Mouse (Mus musculus): ENCODE measurements at regions not wholly inside any gene's neighbourhood (a gene's known extent, or its start where the extent isn't known, plus 50 kb on each side); places are given as distances from the start of the nearest gene placed in this dataset.
"Not testable (repeated sequence)": the region's sequence is repeated elsewhere in the genome, so short reads cannot be mapped to it uniquely, and the experiment has no call there.

DNA sequence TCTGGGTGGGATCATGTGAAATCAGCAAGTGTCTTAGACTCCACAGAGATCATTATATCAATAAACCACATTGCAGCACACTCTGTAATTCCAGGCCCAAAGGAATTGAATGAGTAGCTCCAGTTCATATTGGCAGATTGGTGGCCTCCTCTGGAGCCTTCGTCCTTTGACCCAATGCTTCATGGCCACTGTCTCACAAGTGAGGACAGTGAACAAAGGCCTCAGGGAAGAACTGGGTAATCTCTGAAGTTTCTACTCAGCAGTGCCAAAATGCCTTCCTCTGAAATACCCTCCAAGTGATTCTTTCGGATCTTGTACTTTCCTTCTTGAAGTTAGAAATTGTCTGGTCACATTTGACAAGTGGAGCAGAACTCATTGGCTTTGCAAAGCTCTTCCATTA is 135.8 kb upstream of the Fam84a start:
- Histone ChIP-seq H3K4me2 (no peak overlapping the region), H3K27ac (no peak overlapping the region), H3K4me3 (no peak overlapping the region), H3K36me3 (replicated peaks) (no peaks in the 10 kb centered on the region), H3K4me1 (peaks cover 5% of the 10 kb centered on the region; the same call in 1 of the 2 replicates), H3K9ac (no peak overlapping the region), H3K27me3 (replicated peaks) (no peaks in the 10 kb centered on the region), H3K9me3 (no peaks in the 10 kb centered on the region)
- 86% methylated on average over 2 of the region's 2 CpGs for WGBS
- ATAC-seq (replicated peaks): no peak

DNA sequence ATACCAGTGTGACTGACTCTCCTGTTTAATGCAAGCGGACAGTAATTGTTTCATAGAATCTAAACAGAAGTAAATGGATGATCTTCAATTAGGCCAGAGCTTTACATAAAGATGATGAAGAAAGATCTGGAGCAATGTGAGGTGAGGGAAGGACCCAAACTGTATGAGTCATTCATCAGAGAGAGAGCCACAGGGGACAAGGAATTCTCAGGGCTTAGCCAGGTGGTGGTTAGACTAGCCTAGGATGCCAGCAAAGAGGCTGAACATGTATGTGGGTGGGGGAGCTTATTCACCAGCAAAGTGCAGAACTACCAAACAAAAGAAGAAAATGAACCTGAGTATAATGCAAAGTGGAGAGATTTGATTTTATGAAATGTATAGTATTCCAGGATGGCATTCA is 134.8 kb upstream of the Fam84a start:
- H3K27me3 ChIP-seq (replicated peaks): no peaks in the 10 kb centered on the region
- H3K9ac ChIP-seq: no peak overlapping the region
- H3K4me1 ChIP-seq: peaks cover 5% of the 10 kb centered on the region; the same call in 1 of the 2 replicates
- WGBS: 86% methylated on average over 1 of the region's 1 CpGs
- H3K36me3 ChIP-seq (replicated peaks): no peaks in the 10 kb centered on the region
- H3K4me2 ChIP-seq: no peak overlapping the region
- no peaks in the 10 kb centered on the region for H3K9me3 ChIP-seq
- no peak overlapping the region for H3K27ac ChIP-seq
- ATAC-seq (replicated peaks): no peak
- H3K4me3 ChIP-seq: no peak overlapping the region

DNA sequence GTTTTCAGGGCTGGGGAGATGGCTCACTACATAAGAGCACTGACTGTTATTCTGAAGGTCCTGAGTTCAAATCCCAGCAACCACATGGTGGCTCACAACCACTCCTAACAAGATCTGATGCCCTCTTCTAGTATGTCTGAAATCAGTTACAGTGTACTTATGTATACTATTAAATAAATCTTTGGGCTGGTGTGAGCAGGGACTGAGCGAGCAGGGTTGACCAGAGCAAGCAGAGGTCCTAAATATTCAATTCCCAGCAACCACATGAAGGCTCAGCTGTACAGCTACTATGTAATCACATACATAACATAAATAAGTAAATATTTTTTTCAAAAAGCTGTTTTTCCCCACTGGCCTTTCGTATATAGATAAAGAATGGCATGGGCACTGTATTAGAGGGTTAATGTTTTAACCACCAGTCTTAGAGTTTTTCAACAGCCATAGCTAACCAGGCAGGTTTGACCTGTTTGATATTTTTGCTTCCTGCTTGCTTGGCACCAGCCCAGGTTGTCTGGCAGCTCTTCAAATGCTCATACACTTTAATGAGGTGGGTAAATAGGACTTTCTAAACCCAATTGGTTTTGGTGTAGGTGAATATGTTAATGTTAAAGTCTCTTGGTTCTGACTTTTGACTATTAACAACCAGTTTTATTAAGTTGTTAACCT is 134.1 kb upstream of the Fam84a start:
- Histone ChIP-seq H3K4me3 (no peak overlapping the region), H3K4me2 (no peak overlapping the region), H3K36me3 (replicated peaks) (no peaks in the 10 kb centered on the region), H3K9ac (no peak overlapping the region), H3K27ac (no peak overlapping the region), H3K9me3 (no peaks in the 10 kb centered on the region), H3K27me3 (replicated peaks) (no peaks in the 10 kb centered on the region), H3K4me1 (peaks cover 5% of the 10 kb centered on the region; the same call in 1 of the 2 replicates)
- ATAC-seq (replicated peaks): no peak
- WGBS: 86% methylated on average over 2 of the region's 2 CpGs

DNA sequence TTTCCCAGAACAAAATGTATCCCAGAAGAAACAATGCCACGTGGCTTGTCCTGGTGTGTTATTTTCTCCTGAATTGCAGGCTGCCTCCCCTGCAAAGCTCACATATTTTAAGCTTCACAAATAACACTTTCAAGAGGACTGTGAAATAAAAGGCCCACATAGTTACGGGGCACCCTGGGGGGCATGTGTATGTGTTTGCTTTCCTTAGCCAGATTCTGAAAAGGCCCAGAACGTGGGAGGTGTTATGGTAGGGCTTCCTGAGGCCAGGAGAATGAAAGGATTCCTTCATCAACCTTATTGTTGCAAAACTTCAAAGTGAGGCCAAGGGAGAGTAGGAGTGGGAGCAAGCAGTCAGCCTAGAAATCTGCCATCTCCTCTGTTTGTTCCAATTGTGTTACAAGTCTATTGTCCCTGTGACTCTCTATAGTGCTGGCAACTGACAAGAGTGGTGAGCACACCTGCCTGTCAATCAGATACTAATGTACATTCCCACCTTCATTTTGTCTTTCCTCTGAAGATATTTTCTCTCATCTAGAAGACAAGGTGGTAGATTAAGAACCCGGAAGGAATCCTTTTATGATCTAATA is 131.3 kb upstream of the Fam84a start:
- no peaks in the 10 kb centered on the region for H3K9me3 ChIP-seq
- H3K27me3 ChIP-seq (replicated peaks): no peaks in the 10 kb centered on the region
- WGBS: 31% methylated on average over 4 of the region's 4 CpGs
- H3K4me3 ChIP-seq: no peak overlapping the region
- H3K4me2 ChIP-seq: no peak overlapping the region
- peak; percentile 62 for ATAC-seq (replicated peaks)
- no peak overlapping the region for H3K9ac ChIP-seq
- H3K27ac ChIP-seq: no peak overlapping the region
- H3K4me1 ChIP-seq: peaks cover 5% of the 10 kb centered on the region; the same call in 1 of the 2 replicates
- H3K36me3 ChIP-seq (replicated peaks): no peaks in the 10 kb centered on the region

DNA sequence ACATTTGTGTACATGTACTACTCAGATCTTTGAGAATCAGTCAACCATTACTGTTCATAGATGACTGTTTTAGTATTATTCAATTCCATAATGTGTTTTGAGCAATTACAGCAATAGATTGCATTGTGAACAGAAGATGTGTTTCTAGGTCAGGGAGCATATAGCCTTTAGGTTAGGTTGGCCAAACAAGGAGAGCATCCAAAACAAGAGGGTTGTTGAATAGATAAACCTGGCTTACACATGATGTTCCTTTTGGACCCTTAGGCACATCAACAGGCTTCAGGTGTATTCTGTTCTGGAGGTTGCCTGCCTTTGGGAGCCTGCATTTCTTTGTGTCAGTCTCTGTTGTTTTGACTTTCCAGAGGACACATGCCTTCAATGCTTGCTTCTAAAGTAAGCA is 123.4 kb upstream of the Fam84a start:
- no peak overlapping the region for H3K9ac ChIP-seq
- ATAC-seq (replicated peaks): no peak
- no peaks in the 10 kb centered on the region for H3K4me1 ChIP-seq
- H3K9me3 ChIP-seq: no peaks in the 10 kb centered on the region
- H3K4me2 ChIP-seq: no peak overlapping the region
- no peaks in the 10 kb centered on the region for H3K36me3 ChIP-seq (replicated peaks)
- H3K27ac ChIP-seq: no peak overlapping the region
- no peaks in the 10 kb centered on the region for H3K27me3 ChIP-seq (replicated peaks)
- no peak overlapping the region for H3K4me3 ChIP-seq

DNA sequence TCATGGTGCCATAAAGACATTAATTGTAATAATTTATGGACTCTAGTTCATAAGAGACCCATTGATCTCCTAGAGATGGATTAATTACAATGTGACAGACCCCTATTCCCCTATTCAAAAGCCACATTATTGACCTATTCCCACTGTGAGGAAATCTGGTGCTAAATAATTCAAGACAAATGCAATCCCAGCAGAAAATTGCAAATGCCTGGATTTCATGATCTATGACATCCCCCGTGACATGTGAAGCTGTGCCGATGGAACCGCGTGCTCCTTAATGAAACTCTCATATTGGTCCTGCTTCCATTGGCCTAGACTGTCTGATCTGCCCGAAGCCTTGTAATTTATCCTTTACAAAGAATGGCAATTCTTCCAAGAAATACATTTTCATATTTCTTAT is 122.9 kb upstream of the Fam84a start:
- Histone ChIP-seq H3K27ac (no peak overlapping the region), H3K9me3 (no peaks in the 10 kb centered on the region), H3K27me3 (replicated peaks) (no peaks in the 10 kb centered on the region), H3K36me3 (replicated peaks) (no peaks in the 10 kb centered on the region), H3K9ac (no peak overlapping the region), H3K4me3 (no peak overlapping the region), H3K4me1 (no peaks in the 10 kb centered on the region), H3K4me2 (no peak overlapping the region)
- WGBS: 67% methylated on average over 5 of the region's 5 CpGs
- no peak; the same call in 1 of the 2 replicates for ATAC-seq (replicated peaks)

DNA sequence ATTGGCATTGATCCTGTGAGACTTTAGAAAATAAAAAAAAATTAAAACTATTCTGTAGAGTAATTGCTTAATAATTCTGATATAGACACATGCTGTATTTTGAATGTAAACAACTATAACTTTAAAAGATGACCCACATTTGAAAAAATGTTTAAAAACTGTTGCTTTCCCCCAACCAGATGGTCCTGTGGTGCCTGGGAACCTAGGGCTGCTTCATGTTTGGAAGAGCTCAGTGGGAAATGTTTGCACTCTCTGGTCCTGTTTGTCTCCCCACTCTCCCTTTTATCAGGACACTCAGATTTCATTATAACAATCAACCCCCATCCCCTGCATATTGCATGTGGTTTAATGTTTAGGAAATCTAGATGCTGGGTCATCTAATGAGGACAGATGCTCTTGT is 119.4 kb upstream of the Fam84a start:
- Histone ChIP-seq H3K4me1 (no peaks in the 10 kb centered on the region), H3K4me2 (no peak overlapping the region), H3K27ac (no peak overlapping the region), H3K27me3 (replicated peaks) (no peaks in the 10 kb centered on the region), H3K36me3 (replicated peaks) (no peaks in the 10 kb centered on the region), H3K4me3 (no peak overlapping the region), H3K9ac (no peak overlapping the region), H3K9me3 (no peaks in the 10 kb centered on the region)
- no peak for ATAC-seq (replicated peaks)

DNA sequence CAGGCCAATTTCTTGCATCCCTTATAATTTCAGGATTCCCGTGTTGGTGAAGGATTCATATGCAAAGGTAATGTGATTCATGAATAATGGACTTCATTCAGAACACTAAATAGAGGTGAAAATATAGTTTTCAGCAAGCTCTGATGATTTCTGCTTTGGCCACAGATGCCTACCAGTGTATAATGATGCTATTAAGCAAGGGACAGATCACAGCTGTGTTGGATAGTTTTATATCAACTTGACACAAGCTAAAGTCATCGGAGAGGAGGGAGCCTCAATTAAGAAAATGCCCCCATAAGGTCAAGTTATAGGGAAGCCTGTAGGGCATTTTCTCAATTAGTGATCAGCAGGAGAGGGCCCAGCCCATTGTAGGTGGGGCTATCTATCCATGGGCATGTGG is 109.2 kb upstream of the Fam84a start:
- no peaks in the 10 kb centered on the region for H3K27me3 ChIP-seq (replicated peaks)
- no peak overlapping the region for H3K4me3 ChIP-seq
- no peaks in the 10 kb centered on the region for H3K36me3 ChIP-seq (replicated peaks)
- no peak overlapping the region for H3K27ac ChIP-seq
- H3K4me2 ChIP-seq: no peak overlapping the region
- WGBS: 67% methylated on average over 2 of the region's 2 CpGs
- no peak overlapping the region for H3K9ac ChIP-seq
- no peaks in the 10 kb centered on the region for H3K9me3 ChIP-seq
- H3K4me1 ChIP-seq: no peaks in the 10 kb centered on the region
- ATAC-seq (replicated peaks): no peak

DNA sequence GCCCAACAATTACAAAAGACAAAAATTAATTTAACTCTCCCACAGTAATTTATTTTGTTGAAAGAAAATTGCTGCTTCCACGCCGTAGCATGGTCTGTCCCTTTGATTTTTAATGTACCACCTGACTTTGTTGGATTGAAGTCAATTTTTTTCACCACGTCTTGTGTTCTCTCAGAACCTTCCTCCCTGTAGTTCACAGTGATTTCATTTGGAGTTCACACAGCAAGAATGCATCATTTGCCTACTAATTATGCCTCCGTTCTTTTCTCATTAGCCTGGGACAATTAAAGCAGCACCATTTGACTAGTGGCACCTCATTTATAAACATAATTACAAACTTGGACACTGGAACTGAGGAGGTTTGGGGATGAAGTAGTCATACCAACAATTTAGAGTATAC is 108.4 kb upstream of the Fam84a start:
- no peak overlapping the region for H3K9ac ChIP-seq
- no peak overlapping the region for H3K27ac ChIP-seq
- H3K36me3 ChIP-seq (replicated peaks): no peaks in the 10 kb centered on the region
- H3K4me3 ChIP-seq: no peak overlapping the region
- no peaks in the 10 kb centered on the region for H3K4me1 ChIP-seq
- no peaks in the 10 kb centered on the region for H3K27me3 ChIP-seq (replicated peaks)
- WGBS: 64% methylated on average over 4 of the region's 4 CpGs
- H3K4me2 ChIP-seq: no peak overlapping the region
- no peaks in the 10 kb centered on the region for H3K9me3 ChIP-seq
- ATAC-seq (replicated peaks): no peak

DNA sequence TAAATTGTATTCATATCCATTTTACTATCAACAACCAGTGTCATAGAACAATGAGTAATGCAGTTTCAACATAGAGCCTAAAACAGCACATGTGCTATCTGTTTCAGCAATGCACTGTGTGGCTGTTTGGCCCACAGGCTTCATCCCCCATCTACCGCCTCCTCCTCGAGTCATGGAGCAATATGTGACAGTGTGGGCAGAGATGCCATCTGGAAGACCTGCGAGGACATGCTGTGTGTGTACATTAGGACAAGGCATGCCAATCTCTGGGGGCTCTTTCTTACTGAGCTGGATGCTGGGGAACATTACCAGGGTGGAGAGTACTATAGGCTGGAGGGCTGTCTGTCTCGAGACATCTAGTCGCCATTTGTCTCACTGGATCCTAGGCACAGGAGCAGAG is 101.5 kb upstream of the Fam84a start:
- H3K4me3 ChIP-seq: no peak overlapping the region
- no peak overlapping the region for H3K27ac ChIP-seq
- H3K9ac ChIP-seq: no peak overlapping the region
- ATAC-seq (replicated peaks): no peak
- H3K36me3 ChIP-seq (replicated peaks): no peaks in the 10 kb centered on the region
- H3K4me2 ChIP-seq: no peak overlapping the region
- no peaks in the 10 kb centered on the region for H3K4me1 ChIP-seq
- 87% methylated on average over 5 of the region's 5 CpGs for WGBS
- no peaks in the 10 kb centered on the region for H3K27me3 ChIP-seq (replicated peaks)
- H3K9me3 ChIP-seq: no peaks in the 10 kb centered on the region

DNA sequence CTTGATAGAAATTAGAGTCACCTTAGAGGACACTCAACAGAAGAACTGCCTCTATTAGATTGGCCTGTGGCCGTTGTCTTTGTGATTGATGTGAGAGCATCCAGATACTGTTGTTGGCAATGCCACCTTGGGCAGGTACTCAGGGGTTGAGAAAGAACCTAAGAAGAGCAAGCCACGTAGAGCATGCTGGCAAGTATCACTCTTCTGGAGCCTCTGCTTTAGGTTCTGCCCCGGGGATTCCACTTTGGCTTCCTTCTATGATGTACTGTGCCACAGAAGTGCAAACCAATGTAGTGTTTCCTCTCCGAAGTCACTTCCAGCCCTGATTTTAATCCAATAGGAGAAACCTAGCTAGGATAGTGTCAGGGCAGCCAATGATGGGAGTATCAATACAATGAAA is 98.3 kb upstream of the Fam84a start:
- Histone ChIP-seq H3K27me3 (replicated peaks) (no peaks in the 10 kb centered on the region), H3K4me2 (no peak overlapping the region), H3K9ac (no peak overlapping the region), H3K9me3 (no peaks in the 10 kb centered on the region), H3K36me3 (replicated peaks) (no peaks in the 10 kb centered on the region), H3K4me1 (no peaks in the 10 kb centered on the region), H3K27ac (no peak overlapping the region), H3K4me3 (no peak overlapping the region)
- 94% methylated on average over 4 of the region's 4 CpGs for WGBS
- no peak for ATAC-seq (replicated peaks)

DNA sequence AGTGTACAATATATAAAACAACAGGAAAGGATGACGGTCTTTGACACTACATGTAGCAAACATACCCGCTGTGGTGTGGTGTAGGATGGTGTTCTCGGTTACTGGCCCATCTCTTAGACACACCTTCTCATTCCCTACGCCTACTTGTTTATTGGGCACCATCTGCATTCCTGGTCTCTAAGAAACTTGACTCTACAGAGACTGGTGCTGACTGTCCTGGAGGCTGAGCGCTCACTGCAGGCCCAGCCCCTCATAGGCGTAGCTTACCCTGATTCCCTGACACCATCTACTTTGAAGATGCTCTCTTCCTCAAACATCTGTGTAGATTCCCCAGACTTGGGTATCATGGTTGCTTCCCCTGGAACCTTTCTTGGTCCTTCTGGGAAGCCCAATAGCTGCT is 90.9 kb upstream of the Fam84a start:
- H3K9ac ChIP-seq; H3K36me3 ChIP-seq (replicated peaks); H3K27ac ChIP-seq; H3K4me2 ChIP-seq; ATAC-seq (replicated peaks); H3K4me1 ChIP-seq; H3K27me3 ChIP-seq (replicated peaks); H3K9me3 ChIP-seq; H3K4me3 ChIP-seq: not testable (repeated sequence)
- WGBS: 97% methylated on average over 6 of the region's 6 CpGs

DNA sequence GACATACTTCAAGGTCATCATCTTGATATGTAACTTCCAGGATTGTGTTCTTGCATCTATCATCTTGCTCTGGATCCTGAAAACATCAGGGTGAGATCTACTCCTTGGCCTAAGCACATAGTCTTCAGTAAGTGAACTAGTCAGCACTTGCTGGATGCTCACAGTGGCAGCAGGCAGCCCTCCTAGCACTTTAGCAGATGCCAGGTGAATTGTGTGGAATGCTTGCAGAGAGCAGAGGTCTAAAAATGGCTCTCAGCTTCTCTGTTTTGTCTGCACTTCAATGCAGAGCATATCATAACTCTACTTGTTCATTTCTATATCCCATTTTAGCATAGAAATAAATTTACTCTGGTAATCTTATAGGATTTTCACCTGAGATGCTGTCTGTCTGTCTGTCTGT is 85.8 kb upstream of the Fam84a start:
- Histone ChIP-seq H3K4me3 (no peak overlapping the region), H3K27me3 (replicated peaks) (no peaks in the 10 kb centered on the region), H3K27ac (no peak overlapping the region), H3K9ac (no peak overlapping the region), H3K36me3 (replicated peaks) (no peaks in the 10 kb centered on the region), H3K4me1 (no peaks in the 10 kb centered on the region), H3K4me2 (no peak overlapping the region), H3K9me3 (no peaks in the 10 kb centered on the region)
- ATAC-seq (replicated peaks): no peak

Measured in midbrain, embryonic 15.5 days (tissue).